Mouse (Mus musculus): ENCODE measurements at regions not wholly inside any gene's neighbourhood (a gene's known extent, or its start where the extent isn't known, plus 50 kb on each side); places are given as distances from the start of the nearest gene placed in this dataset.
"Not testable (repeated sequence)": the region's sequence is repeated elsewhere in the genome, so short reads cannot be mapped to it uniquely, and the experiment has no call there.

GRCm38 (mm10) chr4:131417159-131417748, 420.8 kb downstream of the Ptpru start:
- DNase-seq (ENCODE audit: low spot score in 2 of 2), result no peak

GRCm38 (mm10) chr4:131425311-131425710, 412.8 kb downstream of the Ptpru start:
- no peak for DNase-seq (ENCODE audit: low spot score in 2 of 2)

GRCm38 (mm10) chr4:131427871-131428270, 410.2 kb downstream of the Ptpru start:
- DNase-seq (ENCODE audit: low spot score in 2 of 2), result no peak

DNA sequence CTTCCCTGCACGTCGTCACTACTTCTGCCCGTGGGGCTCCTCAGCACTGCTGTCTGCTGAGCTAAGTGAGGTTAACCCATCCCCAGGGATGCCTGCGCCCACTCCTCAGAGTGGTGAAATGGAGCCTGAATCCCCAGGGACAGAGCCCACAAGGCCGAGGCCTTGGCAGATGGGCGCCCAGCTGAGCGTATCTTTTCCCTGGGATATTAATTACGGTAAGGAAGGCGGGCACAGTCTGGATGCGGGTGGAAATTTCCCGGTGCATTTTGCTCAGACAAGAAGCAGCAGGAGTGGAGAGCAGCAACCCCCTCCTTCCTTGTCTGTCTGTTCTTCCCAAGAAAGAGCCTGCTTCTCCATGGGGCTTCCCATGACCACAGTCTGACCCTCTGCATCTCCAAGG, 408.7 kb downstream of the Ptpru start:
- DNase-seq (ENCODE audit: low spot score in 2 of 2), result no peak

GRCm38 (mm10) chr4:131430420-131430819, 407.7 kb downstream of the Ptpru start:
- DNase-seq (ENCODE audit: low spot score in 2 of 2), result no peak

DNA sequence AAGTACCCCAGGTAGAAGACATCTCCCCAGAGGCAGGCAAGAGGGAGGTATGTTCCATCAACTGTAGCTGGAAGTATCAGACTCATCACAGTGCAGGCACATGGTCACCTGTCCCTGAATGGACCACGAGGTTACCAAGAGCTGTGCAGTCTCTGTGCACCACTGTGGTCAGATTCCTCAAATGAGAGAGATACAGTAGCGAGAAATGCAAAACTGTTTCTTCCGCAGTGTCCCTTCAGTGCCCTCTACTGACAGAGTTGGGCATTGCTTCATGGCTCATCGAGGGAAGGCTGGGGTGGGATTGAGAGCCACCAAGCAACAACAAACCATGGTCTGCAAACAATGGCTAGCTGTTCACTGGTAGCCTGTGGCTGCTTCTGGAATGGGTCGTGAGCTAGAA, 406.9 kb downstream of the Ptpru start:
- DNase-seq (ENCODE audit: low spot score in 2 of 2), result peak in 1 of 2 experiments; percentile 17

DNA sequence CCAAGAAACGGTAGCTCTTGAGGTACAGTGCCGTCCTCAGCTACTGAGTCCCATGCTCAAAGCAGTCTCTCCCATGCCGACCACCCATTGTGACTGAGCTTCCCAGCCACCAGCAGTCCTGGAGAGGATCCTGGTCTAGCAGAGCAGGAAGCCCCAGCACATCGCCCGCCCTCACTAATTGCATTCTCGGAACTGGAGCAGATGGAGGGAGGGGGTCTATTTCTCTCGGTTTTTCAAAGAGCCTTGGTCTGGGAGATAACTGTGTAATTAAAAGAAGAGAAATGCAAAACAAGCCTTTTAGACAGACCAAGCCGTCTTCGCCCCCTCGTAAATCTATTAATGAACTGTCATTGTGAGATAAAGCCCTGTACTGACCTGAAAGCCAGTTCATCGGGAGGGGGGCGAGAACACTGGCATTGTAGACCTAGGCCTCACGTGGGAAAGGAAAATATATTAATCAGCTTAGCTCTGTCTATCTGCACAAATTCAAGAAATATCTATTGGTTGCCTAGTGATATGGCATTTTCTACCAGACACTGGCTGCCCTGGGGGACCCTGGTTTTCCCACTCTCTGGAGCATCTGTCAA, 405.4 kb downstream of the Ptpru start:
- DNase-seq (ENCODE audit: low spot score in 2 of 2), result no peak

DNA sequence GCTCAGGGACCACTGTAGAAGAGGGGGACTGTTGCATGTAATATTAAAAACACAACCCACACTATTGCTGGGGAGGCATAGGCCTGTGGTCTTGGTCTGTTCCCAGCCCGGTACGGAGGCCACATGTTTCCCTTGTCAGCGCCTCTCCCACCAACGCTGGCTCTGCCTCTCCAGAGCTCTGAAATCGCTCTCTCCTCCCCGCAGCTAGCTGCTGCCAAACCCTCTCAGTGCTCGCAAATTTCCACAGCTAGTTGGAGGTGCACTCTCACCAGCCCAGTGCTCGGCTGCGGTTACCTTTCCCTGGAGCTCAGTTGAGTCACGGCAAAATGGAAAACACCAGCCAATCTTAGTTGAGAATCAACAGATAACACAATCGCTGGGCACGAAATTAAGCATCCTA, 402.9 kb downstream of the Ptpru start:
- no peak for DNase-seq (ENCODE audit: low spot score in 2 of 2)

GRCm38 (mm10) chr4:131438403-131438802, 399.7 kb downstream of the Ptpru start:
- DNase-seq (ENCODE audit: low spot score in 2 of 2), result no peak

- DNase-seq (ENCODE audit: low spot score in 2 of 2), result no peak
Observed at GRCm38 (mm10) chr4:131438883-131439282, 399.2 kb downstream of the Ptpru start.

DNA sequence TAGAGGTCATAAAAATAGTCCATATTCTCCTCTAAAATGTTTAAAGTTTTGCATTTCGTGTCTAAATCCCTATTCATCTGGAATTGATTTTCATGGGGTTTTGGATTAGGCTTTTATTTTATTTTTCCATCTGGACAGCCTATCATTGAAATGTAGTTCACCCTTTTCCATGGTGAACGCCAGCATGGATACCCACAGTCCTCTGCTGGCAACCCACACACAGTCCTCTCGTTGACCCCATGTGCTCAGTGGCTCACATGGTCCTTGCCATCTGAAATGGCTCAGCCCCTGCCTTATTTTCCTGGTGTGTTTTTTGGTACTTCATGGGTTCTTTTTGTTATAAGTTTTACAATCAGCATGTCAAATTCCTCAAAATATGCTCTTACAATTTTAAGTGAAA, 397.2 kb downstream of the Ptpru start:
- no peak for DNase-seq (ENCODE audit: low spot score in 2 of 2)

DNA sequence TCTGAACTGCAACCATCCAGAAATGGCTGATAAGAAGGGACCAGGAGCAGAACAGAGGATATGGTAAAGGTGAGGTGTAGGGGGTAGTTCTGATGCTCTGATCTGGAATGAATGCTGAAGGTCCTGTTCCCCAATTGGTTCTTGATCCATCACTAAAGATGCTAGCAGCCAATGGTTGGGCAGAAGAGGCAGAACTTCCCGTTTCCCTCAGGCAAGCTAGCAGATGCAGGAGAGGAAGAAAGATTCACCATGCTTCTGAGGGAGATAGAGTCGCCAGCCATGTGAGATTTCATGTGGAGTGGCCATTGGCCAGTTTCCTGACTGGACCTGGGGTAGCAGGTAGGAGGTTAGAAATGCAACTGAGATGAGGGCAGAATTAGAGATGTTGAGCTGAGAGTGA, 394.6 kb downstream of the Ptpru start:
- DNase-seq (ENCODE audit: low spot score in 2 of 2), result no peak

GRCm38 (mm10) chr4:131450296-131450695, 387.8 kb downstream of the Ptpru start:
- not testable (repeated sequence) for DNase-seq (ENCODE audit: low spot score in 2 of 2)

- no peak for DNase-seq (ENCODE audit: low spot score in 2 of 2)
Observed at GRCm38 (mm10) chr4:131457551-131457950, 380.5 kb downstream of the Ptpru start.

- DNase-seq (ENCODE audit: low spot score in 2 of 2), result no peak
Observed at GRCm38 (mm10) chr4:131459746-131460145, 378.3 kb downstream of the Ptpru start.

GRCm38 (mm10) chr4:131461312-131461711, 376.8 kb downstream of the Ptpru start:
- no peak for DNase-seq (ENCODE audit: low spot score in 2 of 2)

DNA sequence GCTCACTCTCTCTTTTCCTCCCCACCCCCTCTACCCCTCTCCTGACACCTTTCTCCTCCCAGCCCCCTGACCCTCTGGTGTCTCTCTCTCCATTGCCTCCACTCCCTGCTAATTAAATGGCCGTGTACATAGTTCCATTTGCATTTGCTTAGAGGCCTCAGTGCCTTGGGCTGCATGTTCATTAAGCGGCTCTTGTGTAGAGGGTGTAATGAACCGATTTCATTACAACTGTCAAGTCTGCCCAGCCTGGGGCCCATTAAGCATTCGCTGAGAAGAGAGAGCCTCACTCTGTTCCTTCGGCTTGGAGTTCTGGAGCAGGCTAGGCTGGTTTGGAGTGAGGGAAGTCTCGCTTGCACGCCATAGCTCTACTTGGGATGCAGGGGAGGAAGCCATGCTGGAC, 376.4 kb downstream of the Ptpru start:
- no peak for DNase-seq (ENCODE audit: low spot score in 2 of 2)

- no peak for DNase-seq (ENCODE audit: low spot score in 2 of 2)
Observed at GRCm38 (mm10) chr4:131475023-131475422, 363.1 kb downstream of the Ptpru start.

DNA sequence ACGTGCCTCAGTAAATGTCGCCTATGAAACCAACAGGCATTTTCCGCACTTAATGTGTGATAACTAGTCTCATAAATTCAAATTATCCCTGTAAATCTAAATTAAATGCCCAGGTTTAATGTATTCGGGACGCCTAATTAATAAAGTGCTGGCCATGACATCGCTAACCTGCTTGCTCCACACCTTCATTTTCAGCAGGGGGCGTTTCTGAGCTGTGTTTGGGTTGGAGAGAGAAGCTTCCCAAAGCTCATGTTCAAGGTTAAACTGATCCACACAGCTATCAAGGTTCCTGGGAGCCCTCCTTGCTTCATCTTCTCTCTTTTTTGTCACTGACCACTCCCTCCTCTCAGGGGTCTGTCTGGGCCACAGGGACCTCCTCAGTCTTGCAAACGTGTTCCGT, 359.2 kb downstream of the Ptpru start:
- DNase-seq (ENCODE audit: low spot score in 2 of 2), result no peak

GRCm38 (mm10) chr4:131483958-131484605, 354.0 kb downstream of the Ptpru start:
- no peak for DNase-seq (ENCODE audit: low spot score in 2 of 2)

DNA sequence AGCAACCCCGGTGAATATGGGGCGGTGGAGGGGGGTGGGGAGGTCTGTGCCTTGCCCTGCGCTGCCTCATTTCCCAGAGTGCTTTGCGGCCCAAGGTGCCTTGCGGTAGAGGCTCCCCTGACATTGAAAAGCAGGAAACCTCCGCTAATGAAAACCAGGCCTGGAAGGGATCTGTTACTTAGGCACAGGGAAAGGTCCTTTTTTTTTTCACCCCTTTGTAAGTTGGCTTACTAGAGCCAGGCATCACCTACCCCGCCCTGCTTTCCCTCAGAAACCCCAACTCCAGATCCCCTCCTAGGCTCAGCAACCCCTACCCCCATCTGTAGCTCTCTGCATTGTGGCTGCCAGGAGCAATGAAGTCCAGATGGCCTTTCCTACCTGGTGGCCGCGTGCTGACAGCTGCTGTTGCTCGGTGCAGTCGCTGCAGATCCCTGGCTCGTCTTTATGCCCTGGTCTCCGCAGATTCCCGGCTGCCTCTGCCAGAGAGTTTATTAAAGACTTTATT, 353.4 kb downstream of the Ptpru start:
- no peak for DNase-seq (ENCODE audit: low spot score in 2 of 2)

GRCm38 (mm10) chr4:131485126-131485825, 352.8 kb downstream of the Ptpru start:
- DNase-seq (ENCODE audit: low spot score in 2 of 2), result no peak

DNA sequence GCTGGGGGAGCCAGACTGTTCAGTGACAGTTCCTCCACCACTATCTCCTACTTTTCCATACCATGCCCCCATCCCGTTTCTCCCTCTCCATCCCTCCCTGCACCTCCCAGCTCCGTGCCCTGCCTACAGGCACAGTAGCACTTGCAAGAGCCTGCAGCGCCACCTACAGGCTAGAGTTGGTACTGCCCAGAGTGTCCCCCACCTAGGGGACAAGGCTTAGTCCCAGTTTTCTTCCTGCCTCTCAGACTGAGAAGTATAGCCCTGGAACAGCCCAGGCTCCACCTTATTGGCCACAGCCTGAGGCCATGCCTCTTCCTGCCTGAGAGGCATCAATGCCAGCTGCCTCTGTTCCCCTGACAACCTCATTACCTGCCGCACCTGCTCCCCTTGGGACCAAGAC, 351.3 kb downstream of the Ptpru start:
- peak; percentile 11 to 64 for DNase-seq (ENCODE audit: low spot score in 2 of 2)
